Mouse (Mus musculus) cerebellum, adult 2 months (tissue): ENCODE results near the gene Serpinb9b. TPM values are rescaled to one million over a fixed set of nuclear protein-coding genes. Genes with fewer than 3 reads are reported as not detected.

Source experiments
- DNase-seq, 2 experiments: peaks; one replicate each; pipeline ENCODE4 v3.0.0; 2021
- H3K27ac ChIP-seq: fragments of 200-500 bp; 2 replicates; pipeline ENCODE4 v1.5.1; 2012; ENCODE audit warnings: low read length, control low read depth, inconsistent platforms; ENCODE audit not compliant: insufficient read depth
- H3K27me3 ChIP-seq: fragments of 200-500 bp; 2 replicates; pipeline ENCODE4 v1.6.1; 2012; ENCODE audit warnings: inconsistent platforms, mild to moderate bottlenecking, low read length, moderate library complexity; ENCODE audit not compliant: control insufficient read depth, insufficient read depth
- H3K4me1 ChIP-seq: fragments of 200-500 bp; 2 replicates; pipeline ENCODE4 v1.6.1; 2011; ENCODE audit warnings: low read length; ENCODE audit not compliant: control insufficient read depth, insufficient read depth
- H3K4me3 ChIP-seq: fragments of 200-500 bp; replicated peaks from 2 replicates; pipeline ENCODE3; 2011; ENCODE audit warnings: mild to moderate bottlenecking, low read depth, low read length, control low read depth; ENCODE audit not compliant: insufficient read depth
- CTCF ChIP-seq: fragments of 200-500 bp; IDR thresholded peaks from 2 replicates; pipeline ENCODE4 v1.5.1; 2011; ENCODE audit warnings: low read depth, mild to moderate bottlenecking, control low read depth, low read length, moderate library complexity, borderline replicate concordance; ENCODE audit not compliant: insufficient read depth
- POLR2A ChIP-seq: fragments of 200-500 bp; IDR thresholded peaks from 2 replicates; pipeline ENCODE4 v1.6.1; 2011; ENCODE audit warnings: low read length, control low read depth, borderline replicate concordance; ENCODE audit not compliant: insufficient read depth
- WGBS: fragments of 180-500 bp; shearing (Covaris S2); methylation state at CpG from one replicate; pipeline ENCODE4 v1.1.7; 2018; 5-methylcytosine and 5-hydroxymethylcytosine counted together
- polyA plus RNA-seq: library from polyadenylated mRNA; depleted of rRNA; stranded (reverse); fragments of >200 nt; gene quantifications from 2 replicates; pipeline ENCODE4 v1.2.3, GENCODE M21; 2012

The Serpinb9b gene
- polyA plus RNA-seq, 1 experiment: 0.03 TPM

DNA sequence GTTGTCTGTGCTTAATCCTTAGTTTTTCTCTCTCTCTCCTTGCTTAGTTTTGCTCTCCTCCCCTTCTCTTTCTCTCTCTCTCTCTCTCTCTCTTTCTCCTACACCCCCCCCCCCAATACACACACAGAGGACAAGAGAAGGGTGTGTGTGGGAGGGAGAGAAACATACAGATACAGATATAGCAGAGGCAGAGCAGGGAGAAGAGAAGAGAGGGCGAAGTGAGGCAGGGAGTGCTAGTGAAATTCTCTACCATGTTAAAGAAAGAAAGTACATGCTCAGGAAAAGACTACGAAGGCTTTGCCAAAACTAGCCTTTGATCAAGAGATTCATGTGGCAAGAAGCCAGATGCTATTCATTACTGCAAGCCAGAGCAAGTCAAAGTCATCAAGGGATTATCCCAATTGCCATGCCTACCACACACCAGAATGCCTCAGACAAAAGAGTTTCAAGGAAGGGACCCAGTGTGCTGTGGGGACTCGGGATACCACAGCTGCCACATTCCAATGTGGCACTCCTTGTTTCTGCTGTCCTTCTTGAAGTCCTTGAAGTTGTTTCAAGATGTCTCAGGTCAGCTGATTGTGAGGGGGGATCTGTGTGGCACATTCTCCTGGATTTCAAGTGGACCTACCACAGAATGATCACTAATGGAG lies 51.0 kb downstream of the Serpinb9b start, which contains the start of gene Serpinb1b:
TSS of gene Serpinb1b (plus strand) at position 520 of the 650 bp plus-strand sequence.
- Histone ChIP-seq H3K4me1 (peaks cover 3% of the 10 kb centered on the region; the same call in 1 of the 2 replicates), H3K27me3 (no peaks in the 10 kb centered on the region), H3K27ac (no peak within 1 kb of the TSS), H3K4me3 (no peak within 1 kb of the TSS)
- 43% methylated on average over 3 of the region's 3 CpGs for WGBS
- TF ChIP-seq POLR2A (no peak), CTCF (no peak)
- DNase-seq: no peak

DNA sequence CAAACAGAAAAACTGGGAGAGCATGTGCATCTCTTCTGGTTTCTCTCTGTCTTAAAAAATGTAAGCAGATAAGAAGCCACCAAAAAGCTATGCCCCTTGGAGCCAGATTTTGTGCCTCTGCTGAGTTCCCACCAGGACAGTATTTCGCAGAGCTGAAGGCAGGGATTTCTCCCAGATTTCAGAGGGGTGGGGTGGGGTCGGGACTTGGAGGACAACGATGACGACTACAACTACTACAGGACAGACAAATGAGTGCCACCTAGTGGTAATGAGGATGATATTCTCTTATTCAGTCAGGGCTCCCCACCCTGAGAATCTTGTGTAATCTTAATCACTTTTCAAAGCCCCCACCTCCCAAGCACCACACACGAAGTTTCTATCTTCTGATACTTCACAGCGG lies 52.2 kb downstream of the Serpinb9b start:
- 21% methylated on average over 6 of the region's 6 CpGs for WGBS
- Histone ChIP-seq H3K4me1 (peaks cover 7% of the 10 kb centered on the region), H3K4me3 (no peak overlapping the region), H3K27me3 (no peaks in the 10 kb centered on the region), H3K27ac (no peak overlapping the region)
- no peak for TF ChIP-seq POLR2A
- peak; percentile 38; the same call in 1 of the 2 replicates for TF ChIP-seq CTCF
- peak in 1 of 2 experiments; percentile 11 for DNase-seq

DNA sequence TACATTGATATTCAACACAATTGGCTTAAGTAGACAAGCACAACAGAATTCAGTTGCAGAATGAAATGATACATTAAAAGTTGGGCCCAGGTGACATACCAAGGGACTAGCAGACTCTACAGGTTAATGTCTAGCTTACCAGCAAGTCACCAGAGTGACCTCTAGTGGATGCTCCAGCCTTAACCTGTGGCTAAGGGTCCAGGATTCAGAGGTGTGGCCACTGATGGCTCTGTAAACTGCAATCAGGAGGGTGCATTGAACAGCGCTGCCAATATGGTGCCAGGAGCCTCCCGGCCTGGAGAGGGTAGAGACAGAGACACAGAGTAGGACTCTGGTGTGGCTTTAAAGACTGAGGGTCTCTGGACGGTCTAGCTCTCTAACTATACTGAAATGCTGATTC lies 53.1 kb downstream of the Serpinb9b start:
- peak; percentile 18 to 20 for DNase-seq
- TF ChIP-seq CTCF (peak; percentile 45; the same call in 1 of the 2 replicates), POLR2A (no peak)
- Histone ChIP-seq H3K4me3 (no peak overlapping the region), H3K27me3 (no peaks in the 10 kb centered on the region), H3K4me1 (peaks cover 16% of the 10 kb centered on the region), H3K27ac (no peak overlapping the region)
- 32% methylated on average over 3 of the region's 3 CpGs for WGBS

DNA sequence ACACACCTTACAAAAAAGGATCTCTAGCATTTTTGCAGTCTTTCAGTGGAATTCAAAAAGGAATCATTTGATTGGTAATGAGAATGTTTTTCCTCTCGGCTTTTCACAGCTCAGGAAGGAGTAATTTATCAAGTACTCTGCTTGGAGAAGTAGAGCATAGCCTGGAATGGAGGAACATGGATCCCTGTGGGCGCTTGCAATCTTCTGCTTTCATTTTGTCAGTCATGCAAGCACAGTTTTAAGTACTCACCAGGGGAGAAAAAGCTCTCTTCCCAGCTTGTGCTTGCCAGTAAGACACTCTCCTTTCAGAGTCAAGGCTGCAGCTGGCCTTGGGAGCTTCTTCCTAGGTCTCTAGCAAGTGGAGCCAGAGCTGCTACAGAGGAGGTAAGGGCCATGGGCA lies 56.6 kb downstream of the Serpinb9b start:
- Histone ChIP-seq H3K27ac (no peak overlapping the region), H3K4me1 (peaks cover 23% of the 10 kb centered on the region), H3K27me3 (no peaks in the 10 kb centered on the region), H3K4me3 (no peak overlapping the region)
- no peak for DNase-seq
- WGBS: 86% methylated on average over 2 of the region's 2 CpGs
- TF ChIP-seq CTCF (no peak), POLR2A (no peak)

DNA sequence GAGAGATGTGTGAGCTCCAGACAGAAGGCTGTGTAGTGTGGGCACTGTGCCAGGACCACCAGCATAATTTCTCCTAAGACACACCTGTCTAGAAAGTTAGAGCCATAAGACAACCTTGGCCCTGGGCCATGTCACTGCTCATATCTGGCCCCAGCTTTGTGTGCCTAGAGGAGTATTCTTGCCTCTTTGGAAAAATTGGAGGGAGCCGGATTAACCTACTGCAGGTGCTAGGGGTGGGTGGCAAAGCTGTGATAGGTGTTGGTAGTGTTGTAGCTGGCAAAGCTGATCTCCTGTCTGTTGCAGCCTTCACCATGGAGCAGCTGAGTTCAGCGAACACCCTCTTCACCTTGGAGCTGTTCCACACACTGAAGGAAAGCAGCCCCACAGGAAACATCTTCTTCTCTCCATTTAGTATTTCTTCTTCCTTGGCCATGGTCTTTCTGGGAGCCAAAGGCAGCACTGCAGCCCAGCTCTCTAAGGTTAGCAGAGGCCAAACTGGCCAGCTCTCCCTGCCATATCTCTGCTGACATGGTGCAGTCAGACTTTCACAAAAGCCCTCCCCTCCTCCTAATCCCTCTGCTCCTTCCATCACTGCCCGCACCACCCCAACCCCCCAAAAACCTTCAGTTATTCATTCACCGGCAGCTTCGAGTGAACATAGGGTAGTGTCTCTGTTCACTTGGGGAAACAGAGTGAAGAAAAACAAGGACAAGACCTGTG lies 57.9 kb downstream of the Serpinb9b start:
- no peak overlapping the region for H3K4me3 ChIP-seq
- peak; percentile 22 to 29 for DNase-seq
- 9% methylated on average over 5 of the region's 5 CpGs for WGBS
- peak overlapping the region; percentile 79 for H3K27ac ChIP-seq
- H3K4me1 ChIP-seq: peaks cover 23% of the 10 kb centered on the region
- TF ChIP-seq CTCF (no peak), POLR2A (no peak)
- no peaks in the 10 kb centered on the region for H3K27me3 ChIP-seq

DNA sequence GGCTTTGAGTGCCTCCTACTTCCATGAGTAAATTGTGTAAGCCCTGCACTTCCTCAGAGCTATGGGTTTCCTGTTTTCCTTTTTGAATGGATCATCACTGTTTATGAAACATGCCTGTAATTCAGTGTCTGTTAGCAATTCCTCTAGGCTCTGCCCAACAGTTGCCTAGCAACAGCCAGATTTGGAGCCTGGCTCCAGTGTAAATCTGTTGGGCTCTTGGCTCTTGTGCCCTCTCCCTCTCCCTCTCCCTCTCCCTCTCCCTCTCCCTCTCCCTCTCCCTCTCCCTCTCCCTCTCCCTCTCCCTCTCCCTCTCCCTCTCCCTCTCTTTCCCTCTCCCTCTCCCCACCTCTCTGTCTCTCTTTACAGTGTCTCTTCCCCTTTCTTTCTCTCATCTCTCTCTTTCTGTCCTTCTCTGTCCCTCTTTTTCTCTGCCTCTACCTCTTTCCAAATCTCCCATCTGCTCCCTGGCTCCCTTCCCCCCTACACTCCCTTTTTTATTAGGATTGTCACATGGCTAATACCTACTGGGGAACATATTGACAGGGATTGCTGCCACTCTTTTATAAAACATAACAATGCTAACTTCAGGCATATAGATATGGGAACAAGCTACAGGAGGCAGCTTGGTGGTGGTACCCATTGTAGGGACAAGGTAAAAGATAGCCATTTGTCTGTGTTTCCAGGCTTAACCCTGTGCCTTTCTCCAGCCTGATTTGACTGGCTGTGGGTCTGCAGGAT lies 58.6 kb downstream of the Serpinb9b start:
- TF ChIP-seq POLR2A (no peak), CTCF (no peak)
- H3K4me1 ChIP-seq: peaks cover 20% of the 10 kb centered on the region
- H3K27ac ChIP-seq: peak overlapping the region; percentile 79
- no peak overlapping the region for H3K4me3 ChIP-seq
- no peaks in the 10 kb centered on the region for H3K27me3 ChIP-seq
- peak; percentile 52 to 79 for DNase-seq

DNA sequence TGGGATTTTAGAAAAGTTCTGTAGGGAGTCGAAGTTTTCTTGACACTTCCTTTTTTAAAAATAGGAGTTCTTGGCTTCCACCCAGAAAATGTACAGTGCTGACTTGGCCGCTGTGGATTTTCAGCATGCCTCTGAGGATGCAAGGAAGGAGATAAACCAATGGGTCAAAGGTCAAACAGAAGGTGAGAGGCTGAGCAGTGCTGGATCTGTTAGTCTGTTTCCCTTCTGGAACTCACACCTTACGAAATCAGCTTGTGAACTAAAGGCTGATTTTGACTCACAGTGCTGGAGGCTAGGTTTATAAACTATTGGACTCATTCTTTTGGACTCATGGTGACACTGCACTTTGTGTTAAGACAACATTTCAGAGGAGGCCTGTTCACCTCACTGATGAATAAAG lies 62.4 kb downstream of the Serpinb9b start:
- no peaks in the 10 kb centered on the region for H3K27me3 ChIP-seq

DNA sequence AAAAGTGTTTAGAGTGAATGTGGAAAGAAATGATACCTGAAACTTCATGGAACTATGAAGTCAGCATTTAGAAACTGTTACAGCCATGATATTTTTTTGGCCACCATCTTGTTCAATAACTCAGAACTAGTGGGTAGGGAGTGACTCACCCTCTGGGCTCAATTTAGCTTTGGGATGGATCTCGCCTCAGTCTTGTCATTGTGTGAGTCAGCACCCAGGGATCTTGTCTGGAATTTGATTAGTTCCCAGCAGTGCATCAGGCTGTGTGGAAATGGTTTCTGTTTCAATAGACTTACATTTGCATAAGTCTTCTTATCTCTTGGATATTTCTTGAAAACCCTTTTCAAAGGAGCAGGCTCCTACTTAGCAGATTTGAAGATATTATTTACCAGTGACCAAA lies 63.3 kb downstream of the Serpinb9b start:
- H3K27me3 ChIP-seq: no peaks in the 10 kb centered on the region
- TF ChIP-seq POLR2A (no peak), CTCF (no peak)
- no peak overlapping the region for H3K4me3 ChIP-seq
- DNase-seq: no peak
- WGBS: 37% methylated on average over 1 of the region's 1 CpGs
- H3K27ac ChIP-seq: no peak overlapping the region
- H3K4me1 ChIP-seq: peaks cover 6% of the 10 kb centered on the region; the same call in 1 of the 2 replicates

More for the DNA sequence above, 62.4 kb downstream of the Serpinb9b start:
- H3K4me3 ChIP-seq: no peak overlapping the region
- H3K4me1 ChIP-seq: peaks cover 15% of the 10 kb centered on the region
- no peak overlapping the region for H3K27ac ChIP-seq
- TF ChIP-seq POLR2A (no peak), CTCF (no peak)
- 75% methylated on average over 3 of the region's 3 CpGs for WGBS
- no peak for DNase-seq
